Mouse (Mus musculus): ENCODE data around the gene Cox6b1.

Gene Cox6b1

GRCm38 (mm10) chr7:30586455-30587020 lies 39.4 kb downstream of the Cox6b1 start:
- in situ Hi-C loops (cut with MboI, MseI), result no loop called here

- in situ Hi-C loops (cut with MboI, MseI), result no loop called here
Measured at GRCm38 (mm10) chr7:30585170-30585569, 40.8 kb downstream of the Cox6b1 start.

- in situ Hi-C loops (cut with MboI, MseI), result no loop called here
Measured at GRCm38 (mm10) chr7:30584339-30584738, 41.6 kb downstream of the Cox6b1 start.

DNA sequence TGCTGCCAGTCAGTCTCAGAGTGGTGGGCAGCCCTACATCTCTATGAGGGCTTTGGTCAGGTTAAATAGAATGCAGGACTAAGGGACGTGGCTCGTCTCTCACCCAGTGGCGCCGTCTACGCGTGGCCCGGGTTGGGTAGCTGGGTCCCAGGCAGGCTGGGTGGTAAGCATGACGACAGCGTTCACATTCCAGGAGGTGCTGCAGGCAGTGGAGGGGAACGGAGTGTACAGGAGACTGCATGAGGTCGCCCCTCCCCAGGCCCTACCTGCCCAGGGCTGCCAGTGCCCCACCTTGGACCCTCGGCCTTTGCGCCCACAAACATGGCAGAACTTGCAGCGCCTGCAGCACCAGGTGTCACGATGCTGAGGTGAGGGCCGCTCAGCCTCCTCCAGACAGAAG lies 44.4 kb downstream of the Cox6b1 start:
- in situ Hi-C loops (cut with MboI, MseI), result no loop called here

GRCm38 (mm10) chr7:30579950-30580349 lies 46.0 kb downstream of the Cox6b1 start:
- in situ Hi-C loops (cut with MboI, MseI), result no loop called here

- in situ Hi-C loops (cut with MboI, MseI), result no loop called here
Measured at GRCm38 (mm10) chr7:30572969-30573368, 53.0 kb downstream of the Cox6b1 start.

DNA sequence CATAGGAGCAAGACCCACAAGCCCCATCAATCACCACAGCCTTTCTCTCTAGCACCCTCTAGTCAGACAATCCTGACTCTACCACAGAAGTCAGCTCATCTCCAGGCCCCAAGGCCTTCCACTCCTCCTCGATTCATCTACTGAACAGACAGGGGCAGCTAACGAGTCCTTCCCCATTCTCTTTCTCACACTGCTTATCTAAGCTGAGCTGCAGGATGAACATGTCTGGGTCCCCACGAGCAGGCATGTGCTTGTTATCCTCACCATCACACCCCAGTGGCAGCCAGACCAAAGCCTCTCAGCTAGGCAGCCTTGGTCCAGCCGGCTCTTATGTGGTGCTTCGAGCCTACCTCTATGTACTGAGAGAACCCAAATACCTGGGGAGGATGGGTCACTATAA lies 53.6 kb downstream of the Cox6b1 start:
- in situ Hi-C loops (cut with MboI, MseI), result no loop called here

DNA sequence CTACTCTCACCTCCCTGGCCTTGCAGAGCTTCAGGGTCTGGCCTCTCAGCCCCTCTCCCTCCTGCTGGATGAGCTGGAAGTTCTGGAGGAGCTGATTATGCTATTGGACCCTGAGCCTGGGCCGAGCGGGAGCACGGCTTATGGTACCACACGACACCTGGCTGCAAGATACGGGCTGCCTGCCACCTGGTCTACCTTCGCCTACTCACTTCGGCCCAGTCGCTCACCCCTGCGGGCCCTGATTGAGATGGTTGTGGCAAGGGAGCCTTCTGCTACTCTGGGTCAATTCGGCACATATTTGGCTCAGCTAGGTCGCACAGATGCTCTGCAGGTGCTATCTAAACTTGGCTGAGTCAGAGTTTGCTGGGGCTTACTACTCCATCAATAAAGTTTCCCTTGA lies 58.4 kb downstream of the Cox6b1 start:
- in situ Hi-C loops (cut with MboI, MseI), result no loop called here

Measured in regulatory T cell (primary cell).